Mouse (Mus musculus) heart, postnatal 25 days (tissue): ENCODE data around the gene Zbtb42. TPM values are rescaled to one million over a fixed set of nuclear protein-coding genes. Genes with fewer than 3 reads are reported as not detected.

Experiments
- DNase-seq: peaks from one replicate; pipeline ENCODE4 v3.0.0; 2022; ENCODE audit warnings: low spot score
- intact Hi-C: fragments of 180-260 bp; cut with DNase I; formaldehyde crosslinking; loops from one replicate; pipeline ENCODE4 v1.15.1; 2025
- microRNA-seq: library from miRNA; unstranded; fragments of <30 nt; microRNA quantifications from one replicate; pipeline ENCODE4 v1.2.0, GENCODE M21; 2022
- total RNA-seq, 2 experiments: library from RNA; stranded (reverse); gene quantifications; 2 replicates each; pipeline ENCODE4 v1.2.3; 2021

The Zbtb42 gene
- total RNA-seq, 2 experiments from 2014 or later: 6.4 to 6.7 TPM

- no peak for DNase-seq
- intact Hi-C loops: no loop called here
These were observed 43.0 kb downstream of the Zbtb42 start for GRCm38 (mm10) chr12:112721424-112722239.

GRCm38 (mm10) chr12:112722240-112723027 lies 43.8 kb downstream of the Zbtb42 start:
- DNase-seq: no peak
- intact Hi-C loops: no loop called here

GRCm38 (mm10) chr12:112723028-112723330 lies 44.4 kb downstream of the Zbtb42 start:
- DNase-seq: no peak
- intact Hi-C loops: no loop called here

- intact Hi-C loops: no loop called here
- DNase-seq: no peak
These were observed 44.8 kb downstream of the Zbtb42 start for GRCm38 (mm10) chr12:112723445-112723844.

- no peak for DNase-seq
- intact Hi-C loops: no loop called here
These were observed 45.6 kb downstream of the Zbtb42 start for GRCm38 (mm10) chr12:112724077-112724805.

- no peak for DNase-seq
- intact Hi-C loops: no loop called here
These were observed 49.2 kb downstream of the Zbtb42 start for GRCm38 (mm10) chr12:112727801-112728200.

GRCm38 (mm10) chr12:112730808-112731207 lies 52.2 kb downstream of the Zbtb42 start:
- no peak for DNase-seq
- intact Hi-C loops: no loop called here

Small RNAs within 50 kb of the gene (microRNA-seq; reads per million reads assigned to microRNA genes)
- not detected for gene Mir6939

Other genes starting within 250 kb of the Zbtb42 start
- gene A530016L24Rik, start 189.4 kb upstream of the Zbtb42 start, total RNA-seq: 10 to 100 TPM; 24.6 to 26.9 TPM
- not detected for gene Tmem179, start 162.1 kb upstream of the Zbtb42 start, total RNA-seq
- gene Inf2, start 90.0 kb upstream of the Zbtb42 start, total RNA-seq: 10 to 100 TPM; 15.8 to 20.0 TPM
- gene Adssl1, start 58.8 kb upstream of the Zbtb42 start, total RNA-seq: 100 to 1,000 TPM; 147 TPM
- 10 to 100 TPM; 29.5 to 35.7 TPM for gene Siva1, start 34.1 kb upstream of the Zbtb42 start, total RNA-seq
- 100 to 1,000 TPM; 206 to 215 TPM for gene Akt1, start 3.9 kb upstream of the Zbtb42 start, total RNA-seq
- 1 to 10 TPM; 7.7 to 9.8 TPM for gene Cep170b, start 41.6 kb downstream of the Zbtb42 start, total RNA-seq
- 1 to 10 TPM; 5.6 to 6.9 TPM for gene Pld4, start 81.8 kb downstream of the Zbtb42 start, total RNA-seq
- 10 to 100 TPM; 15.3 to 16.5 TPM for gene Ahnak2, start 123.8 kb downstream of the Zbtb42 start, total RNA-seq
- 1 to 10 TPM; 1.5 to 1.9 TPM for gene Clba1, start 130.1 kb downstream of the Zbtb42 start, total RNA-seq
- gene Cdca4, start 150.6 kb downstream of the Zbtb42 start, total RNA-seq: 1 to 10 TPM; 6.4 to 7.6 TPM
- under 1 TPM in 1 of 2 experiments, not detected in 1; 0.23 TPM for gene Gpr132, start 189.4 kb downstream of the Zbtb42 start, total RNA-seq